Mouse (Mus musculus): ENCODE measurements around the gene Cfi.
A peak's percentile ranks its signal among the peaks of the same experiment; 100 is the strongest.

Gene Cfi

DNA sequence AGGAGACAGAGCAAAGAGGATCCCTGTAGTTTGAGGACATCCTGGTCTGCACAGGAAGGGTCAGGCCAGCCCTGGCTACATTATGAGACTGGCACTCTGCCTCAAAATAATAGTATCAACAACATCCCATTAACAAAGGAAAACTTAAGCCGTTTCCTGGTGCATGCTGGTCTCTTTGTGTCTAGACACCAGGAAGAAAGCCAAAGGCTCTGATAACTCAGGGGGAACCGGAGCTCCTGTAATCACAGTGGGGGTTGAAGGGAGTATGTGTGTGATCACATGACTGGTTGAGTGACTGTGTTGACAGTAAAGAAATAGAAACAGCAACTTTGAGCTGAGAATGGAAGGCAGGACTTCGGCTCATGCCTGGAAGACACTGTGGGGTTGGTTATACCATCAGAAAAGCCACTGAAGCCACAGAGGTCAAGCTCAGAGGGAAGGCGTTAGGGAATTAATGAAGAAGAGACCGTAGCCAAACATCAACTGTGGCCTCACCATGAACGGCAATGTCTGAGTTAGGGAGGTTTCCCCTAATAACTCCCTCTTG is at the start of gene Cfi:
Gene Cfi, plus strand, starts transcription at position 497 of the 547 bp plus-strand sequence.
- DNase-seq, result no peak

- no peak for DNase-seq
These were observed 41.9 kb upstream of the Cfi start for GRCm38 (mm10) chr3:129793801-129794200.

DNA sequence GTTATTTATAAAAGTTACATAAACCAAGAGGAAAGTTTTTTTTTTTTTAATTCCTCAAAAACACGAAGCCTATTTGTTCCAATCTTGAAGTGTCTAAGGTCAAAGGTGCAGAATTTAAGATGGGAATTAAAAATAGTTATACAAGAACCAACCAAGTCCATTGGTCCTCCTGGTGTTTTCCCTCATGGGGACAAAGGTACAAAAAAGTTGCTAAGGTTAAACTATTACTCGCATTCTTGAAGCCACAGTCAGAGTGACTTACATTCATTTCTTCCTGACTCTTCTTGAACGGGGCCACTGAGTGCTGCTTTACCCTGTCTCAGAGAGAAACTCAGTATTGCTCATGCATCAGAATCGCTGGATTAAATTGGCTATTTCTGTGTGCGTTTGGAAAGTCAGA is 38.3 kb upstream of the Cfi start:
- DNase-seq, result no peak

GRCm38 (mm10) chr3:129798551-129798950 is 37.1 kb upstream of the Cfi start:
- DNase-seq, result no peak

DNA sequence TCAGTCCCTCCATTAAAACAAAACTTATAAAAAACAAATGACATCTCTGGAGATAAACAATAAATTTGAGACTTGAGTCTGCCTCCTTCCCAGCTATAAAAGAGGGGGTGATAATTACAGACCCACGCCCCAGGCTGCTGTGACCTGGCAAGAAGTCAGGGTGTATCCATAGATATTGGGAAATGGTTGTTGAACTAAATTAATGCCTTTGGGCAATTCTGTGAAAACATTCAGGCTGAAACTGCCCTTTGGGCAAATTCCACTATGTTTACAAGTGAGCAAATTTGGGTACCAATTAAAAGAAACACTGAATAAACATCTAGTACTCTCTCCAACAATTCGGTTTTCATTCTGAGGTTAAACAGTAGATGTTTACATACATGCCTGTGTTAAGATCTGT is 36.7 kb upstream of the Cfi start:
- no peak for DNase-seq

GRCm38 (mm10) chr3:129803765-129804164 is 31.9 kb upstream of the Cfi start, which contains the start of gene Lrit3:
Lrit3 (minus strand) TSS chr3:129804030.
- DNase-seq, result no peak

DNA sequence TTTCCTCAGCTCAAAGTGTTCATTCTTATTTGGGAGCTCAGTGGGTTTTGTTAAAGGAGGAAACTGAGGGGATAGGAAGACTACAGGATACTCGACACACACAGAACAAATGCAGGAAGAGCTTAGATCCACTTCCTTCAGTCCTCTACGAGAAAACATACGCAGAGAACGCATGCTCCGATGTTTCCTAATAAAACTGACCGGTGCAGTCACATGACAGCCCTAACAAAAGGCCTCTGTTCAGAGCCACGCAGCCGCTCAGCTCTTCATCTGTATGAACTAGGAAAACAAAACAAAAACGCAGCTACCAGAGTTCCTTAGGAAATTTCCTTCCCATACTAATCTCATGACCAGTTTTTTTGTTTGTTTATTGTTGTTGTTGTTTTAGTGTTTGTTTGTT is 14.8 kb upstream of the Cfi start:
- DNase-seq, result no peak

DNA sequence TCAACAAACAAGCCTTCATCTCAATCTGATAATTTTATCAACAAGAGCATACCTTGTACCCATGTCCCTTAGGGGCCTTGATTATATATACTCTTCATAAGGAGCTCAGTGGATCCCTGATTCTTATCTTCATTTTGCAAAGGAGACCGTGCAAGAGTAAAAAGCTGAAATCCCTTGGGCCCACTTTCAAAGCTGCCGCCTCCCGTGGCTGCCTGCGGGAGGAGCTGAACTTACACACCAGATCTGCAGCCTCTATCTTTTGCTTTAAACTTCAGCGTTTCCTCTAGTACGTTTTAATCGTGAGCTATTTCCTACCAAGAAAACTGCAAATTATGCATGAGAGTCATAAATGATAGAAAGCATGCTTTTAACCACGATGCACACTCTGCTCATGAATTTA is 13.9 kb upstream of the Cfi start:
- DNase-seq, result no peak

DNA sequence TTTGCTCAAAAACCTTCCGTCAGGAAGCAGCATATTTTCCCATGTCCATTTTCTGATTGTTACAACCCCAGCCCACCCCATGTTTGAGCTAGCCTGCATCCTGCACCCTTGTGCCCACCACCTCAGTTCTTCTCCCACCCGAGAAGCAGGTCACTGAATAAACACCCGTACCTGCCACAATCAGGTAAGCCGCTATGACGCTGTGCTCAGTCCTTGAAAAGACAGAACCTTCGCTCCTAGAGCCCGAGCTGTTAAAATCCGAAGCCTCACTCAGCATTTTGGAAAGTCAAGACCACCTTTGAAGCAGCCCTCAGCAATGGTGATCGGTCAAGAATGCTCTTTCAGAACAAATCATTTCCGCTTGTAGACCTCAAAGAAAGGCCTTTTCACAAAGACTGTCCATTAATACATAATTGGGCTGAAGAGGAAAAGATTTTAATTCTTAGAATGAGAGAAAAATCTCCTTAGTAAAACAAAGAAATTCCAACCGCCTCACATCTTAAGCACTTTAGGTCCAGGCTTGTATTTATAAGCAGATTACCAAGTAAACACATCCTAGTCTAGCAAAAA is 13.4 kb upstream of the Cfi start, which contains the start of gene Rrh:
Gene Rrh, minus strand, starts transcription at position 382 of the 570 bp plus-strand sequence.
- DNase-seq, result no peak

DNA sequence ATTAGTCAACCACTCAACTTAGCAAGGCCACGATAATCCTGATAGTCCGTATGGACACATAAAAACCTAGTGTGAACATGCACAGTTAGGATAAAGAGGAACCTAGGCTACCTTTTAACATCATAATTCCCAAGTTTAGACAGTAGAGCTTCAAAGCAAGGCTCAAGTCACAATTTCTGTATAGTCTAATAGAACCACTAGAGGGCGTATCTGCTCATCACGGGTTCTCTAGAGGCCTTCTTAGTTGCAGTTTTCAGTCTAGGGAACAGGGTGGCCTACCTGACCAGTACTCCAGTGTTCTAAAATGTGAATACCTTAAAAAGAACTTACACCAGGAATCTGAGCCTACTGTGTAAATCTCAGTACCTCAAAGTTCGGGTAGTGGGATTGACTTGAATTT is 12.4 kb upstream of the Cfi start:
- peak; percentile 21 for DNase-seq

- no peak for DNase-seq
These were observed 11.5 kb upstream of the Cfi start for GRCm38 (mm10) chr3:129824146-129824545.

DNA sequence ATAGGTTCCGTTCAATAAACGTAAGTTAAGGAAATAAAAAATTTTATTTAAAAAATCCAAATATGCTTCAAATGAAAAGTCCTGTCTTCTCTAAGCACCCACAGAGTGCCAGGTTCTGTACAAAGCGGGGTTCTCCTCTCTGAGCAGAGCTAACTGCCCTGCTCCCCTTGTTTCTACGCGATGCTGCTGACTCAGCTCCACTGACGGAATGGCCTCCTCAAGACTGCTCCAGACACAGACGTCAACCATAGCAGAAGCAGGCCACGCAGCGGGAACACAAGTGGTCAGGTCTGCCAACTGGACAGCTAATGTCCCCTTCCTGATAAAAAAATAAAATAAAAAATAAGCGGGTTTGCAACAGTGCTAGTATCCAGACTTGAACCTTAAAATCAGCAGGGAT is 10.8 kb upstream of the Cfi start:
- no peak for DNase-seq

DNA sequence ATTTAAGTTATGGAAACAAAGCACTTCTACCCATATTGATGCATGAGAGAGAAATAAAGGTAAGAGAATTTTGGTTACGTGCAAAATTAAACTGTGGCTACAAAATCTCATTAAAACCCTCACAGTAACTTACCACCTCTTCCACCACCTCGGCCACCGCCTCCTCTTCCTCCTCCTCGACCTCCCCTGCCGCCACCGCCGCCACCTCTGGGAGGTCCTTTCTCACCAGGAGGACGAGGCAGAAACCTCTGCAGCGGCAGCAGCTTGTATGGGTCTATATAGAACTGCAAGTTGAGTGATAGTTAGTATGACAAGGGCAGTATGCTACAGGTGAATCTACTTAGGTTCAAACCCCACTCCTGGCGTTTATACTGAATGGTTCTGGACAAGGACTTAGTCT is 9.0 kb upstream of the Cfi start:
- no peak for DNase-seq

GRCm38 (mm10) chr3:129827691-129828090 is 8.0 kb upstream of the Cfi start:
- DNase-seq, result no peak

GRCm38 (mm10) chr3:129830626-129831025 is 5.1 kb upstream of the Cfi start:
- peak; percentile 74 for DNase-seq

- DNase-seq, result peak; percentile 95
These were observed 4.6 kb upstream of the Cfi start, which contains the start of gene Gar1 for GRCm38 (mm10) chr3:129831035-129831568. Gar1 (minus strand) TSS chr3:129831396.

DNA sequence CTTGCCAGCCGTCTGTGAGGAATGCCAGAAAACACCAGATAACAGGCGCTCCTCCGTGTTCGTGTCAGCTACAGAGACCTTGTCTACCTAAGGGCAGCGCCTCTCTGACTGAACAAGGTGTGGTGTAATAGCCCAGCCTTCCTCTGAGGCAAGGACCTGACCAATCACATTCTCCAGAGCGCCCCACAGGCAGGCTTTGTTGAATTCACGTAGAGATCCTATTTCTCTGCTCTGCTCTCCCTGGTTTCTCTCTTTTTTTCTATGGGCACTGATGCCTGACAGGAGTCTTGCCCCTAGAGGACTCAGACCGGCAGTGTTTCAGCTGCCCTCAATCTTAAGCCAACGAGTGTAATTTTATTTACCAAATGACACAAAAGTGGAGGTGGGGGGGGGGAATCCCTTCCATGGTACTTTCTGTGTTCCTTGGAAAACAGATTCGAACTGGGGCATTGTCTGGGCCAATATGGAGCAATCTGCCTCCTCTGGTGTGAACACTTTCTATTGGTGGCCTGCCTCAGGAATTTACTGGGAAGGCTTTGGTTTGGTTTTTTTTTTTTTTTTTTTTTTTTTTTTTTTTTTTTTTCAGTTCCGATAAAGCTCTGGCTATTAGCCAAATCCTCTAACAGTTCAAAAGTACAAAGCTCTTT is 490 bp downstream of the Cfi start:
- no peak for DNase-seq

- no peak for DNase-seq
These were observed 1.3 kb downstream of the Cfi start for GRCm38 (mm10) chr3:129836965-129837364.

DNA sequence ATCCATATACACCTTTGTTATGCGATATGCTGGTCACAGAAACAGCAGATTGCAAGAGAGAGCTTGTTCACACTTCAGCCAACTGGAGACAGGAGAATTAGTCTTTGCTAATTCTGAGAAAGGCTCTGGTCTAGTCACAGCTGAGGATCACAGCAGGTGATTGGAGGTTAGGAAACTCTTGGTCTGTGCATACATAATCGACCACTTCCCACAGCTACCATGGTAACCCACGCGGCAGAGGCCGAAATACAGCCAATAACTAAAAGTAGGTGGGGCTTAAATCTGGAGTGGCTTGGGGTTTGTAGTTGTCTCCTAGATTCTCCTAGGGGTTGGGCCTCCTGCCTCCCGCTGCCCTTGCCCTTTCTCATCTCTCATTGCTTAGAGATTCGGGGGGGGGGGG is 2.3 kb downstream of the Cfi start:
- DNase-seq, result no peak

DNA sequence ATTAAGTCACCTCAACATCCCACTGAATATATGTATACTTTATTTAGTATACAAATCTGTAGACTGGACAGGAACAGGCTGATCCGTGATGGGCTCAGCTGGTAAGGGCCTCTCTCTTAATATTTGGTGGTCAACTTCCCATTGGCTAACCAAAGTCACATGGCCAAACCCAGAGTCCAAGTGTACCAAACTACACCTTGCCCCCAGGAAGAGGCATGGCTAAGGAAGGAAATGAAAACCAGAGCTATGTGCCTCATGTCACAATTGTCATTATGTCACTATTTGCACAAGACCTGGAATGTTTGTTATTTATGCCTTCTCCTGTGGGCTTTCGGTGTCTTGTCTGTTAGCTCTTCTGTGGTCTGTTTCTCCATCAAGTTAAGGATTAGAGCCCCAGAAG is 10.2 kb downstream of the Cfi start:
- no peak for DNase-seq

DNA sequence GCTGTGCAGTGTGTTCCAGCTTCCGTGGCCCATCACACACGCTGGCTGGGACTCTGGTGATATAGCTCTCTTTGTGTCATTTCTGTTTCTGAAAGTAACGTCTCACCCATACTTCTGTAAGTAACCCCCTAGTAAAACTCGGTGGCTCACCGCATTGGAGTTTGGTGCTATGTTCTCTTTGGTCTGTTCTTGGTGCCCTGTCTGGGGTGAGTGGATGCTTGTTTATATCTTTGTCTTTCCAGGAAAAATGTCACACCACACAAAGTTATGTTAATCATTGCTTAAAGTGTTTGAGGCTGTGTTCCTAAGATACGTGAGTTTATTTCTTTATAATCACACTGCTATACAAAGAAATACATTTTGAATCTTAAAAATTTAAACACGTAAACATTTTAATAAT is 11.2 kb downstream of the Cfi start:
- no peak for DNase-seq

DNA sequence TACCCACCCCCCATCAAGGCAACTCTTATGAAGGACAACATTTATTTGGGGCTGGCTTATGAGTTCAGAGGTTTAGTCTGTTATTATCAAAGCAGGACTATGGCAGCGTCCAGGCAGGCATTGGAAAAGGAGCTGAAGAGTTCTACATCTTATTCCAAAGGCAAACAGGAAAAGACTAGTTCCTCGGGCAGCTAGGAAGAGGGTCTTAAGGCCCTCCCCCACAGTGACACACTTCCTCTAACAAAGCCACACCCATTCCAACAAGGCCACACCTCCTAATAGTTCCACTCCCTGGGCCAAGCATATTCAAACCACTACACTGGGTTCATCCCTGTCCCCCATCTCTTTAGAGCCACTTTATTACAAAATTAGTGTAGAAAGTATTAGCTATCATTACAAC is 26.9 kb downstream of the Cfi start:
- DNase-seq, result no peak

GRCm38 (mm10) chr3:129863698-129864097 is 28.0 kb downstream of the Cfi start:
- peak; percentile 53 for DNase-seq

GRCm38 (mm10) chr3:129877327-129877726 is 41.6 kb downstream of the Cfi start:
- no peak for DNase-seq
